Mouse (Mus musculus) cerebellum, postnatal 36 days (tissue): ENCODE results near the gene Zfp800.

ENCODE experiments used
- DNase-seq, 2 experiments: peaks; one replicate each; pipeline ENCODE4 v3.0.0; 2021 to 2022; ENCODE audit warnings: mixed read lengths in 2 of 2

Gene Zfp800

DNA sequence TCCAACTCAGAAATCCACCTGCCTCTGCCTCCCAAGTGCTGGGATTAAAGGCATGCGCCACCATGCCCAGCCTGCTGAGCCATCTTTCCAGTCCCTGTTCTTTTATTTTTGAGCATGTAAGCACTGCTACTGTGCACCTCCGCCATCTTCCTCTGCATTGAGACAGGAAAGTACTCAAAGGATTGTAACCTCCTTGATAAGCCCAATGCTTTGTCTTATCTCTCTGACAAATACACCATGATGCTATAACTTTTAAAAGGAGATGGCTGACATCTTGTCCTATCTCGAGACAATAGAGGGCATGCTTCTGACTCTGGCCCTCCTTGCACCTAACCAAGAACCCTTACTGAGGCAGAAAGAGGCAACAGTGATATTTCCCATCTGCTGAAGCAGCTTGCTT, 88.9 kb downstream of the Zfp800 start:
- DNase-seq: no peak

DNA sequence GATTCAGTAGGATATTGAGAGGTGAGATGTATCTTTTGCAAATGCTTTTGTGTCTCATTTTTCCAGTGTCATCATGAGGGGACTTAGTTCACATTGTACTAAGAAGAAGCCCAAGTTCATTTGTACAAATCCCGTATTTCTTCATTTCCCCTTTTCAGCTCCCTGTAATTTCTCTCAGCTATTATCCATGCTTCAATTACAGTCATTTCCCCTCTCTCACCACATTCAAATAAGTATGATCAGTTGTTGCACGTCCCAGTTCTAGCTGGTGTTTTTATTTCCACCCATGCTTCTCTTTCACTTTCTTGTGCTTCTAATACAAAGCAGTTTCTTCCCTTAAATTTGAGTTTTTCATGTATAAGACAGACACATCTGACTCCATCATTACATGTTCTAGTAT, 91.1 kb downstream of the Zfp800 start:
- DNase-seq: no peak

DNA sequence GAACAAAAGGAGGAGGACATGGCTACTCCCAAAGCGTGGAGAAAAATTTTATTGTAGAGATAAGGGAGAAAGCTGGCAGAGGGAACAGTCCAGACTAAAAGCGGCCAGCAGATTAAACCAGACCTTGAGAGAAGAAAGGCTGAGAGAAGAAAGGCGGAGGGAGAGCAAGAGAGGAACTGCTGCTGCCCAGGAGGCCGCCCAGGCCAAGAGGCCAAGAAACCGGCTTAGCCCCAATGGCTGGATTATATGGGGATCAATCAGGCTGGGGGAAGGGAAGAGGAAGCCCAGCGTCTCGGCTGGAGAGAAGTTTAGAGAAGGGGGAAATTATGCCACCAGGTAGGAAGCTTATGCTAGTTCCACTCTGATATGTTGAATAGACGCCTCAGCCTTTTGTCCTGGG, 101.5 kb downstream of the Zfp800 start:
- no peak for DNase-seq

DNA sequence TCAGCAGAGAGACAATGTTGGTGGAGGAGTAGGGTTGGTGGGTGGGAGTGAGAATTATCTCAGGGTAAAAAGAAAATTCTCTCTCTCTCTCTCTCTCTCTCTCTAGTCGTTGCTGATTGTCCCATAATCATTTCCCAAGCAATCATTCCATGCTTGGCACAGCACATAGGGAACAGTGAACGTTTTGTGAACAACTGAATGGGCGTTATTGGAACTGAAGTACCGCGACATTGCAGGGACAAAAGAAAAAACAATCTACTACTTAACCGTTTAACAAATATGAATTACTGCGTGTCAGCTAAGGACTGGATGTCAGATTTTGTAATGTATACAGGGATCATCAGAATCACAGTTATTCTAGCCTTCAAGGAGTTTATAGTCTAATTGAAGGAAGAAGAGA, 102.2 kb downstream of the Zfp800 start:
- no peak for DNase-seq

DNA sequence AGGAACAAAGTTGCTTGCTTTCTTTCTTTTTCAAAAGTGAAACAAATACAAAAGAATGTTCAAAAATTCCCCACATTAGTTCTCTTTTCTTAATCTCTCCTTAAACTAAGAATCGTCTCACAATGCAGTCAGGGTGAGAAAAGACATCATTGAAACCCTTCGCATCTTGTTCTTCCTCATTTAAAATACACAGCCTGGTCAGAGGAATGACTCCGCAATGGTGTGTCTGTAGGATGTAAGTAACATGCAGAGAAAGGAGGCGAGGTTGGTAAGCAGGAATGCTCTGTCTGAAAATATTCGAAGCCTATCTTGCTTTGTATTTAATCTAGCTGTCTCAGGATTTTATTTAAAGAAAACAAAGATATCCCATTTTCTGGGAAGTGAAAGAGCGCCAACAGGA, 105.0 kb downstream of the Zfp800 start:
- DNase-seq: no peak

DNA sequence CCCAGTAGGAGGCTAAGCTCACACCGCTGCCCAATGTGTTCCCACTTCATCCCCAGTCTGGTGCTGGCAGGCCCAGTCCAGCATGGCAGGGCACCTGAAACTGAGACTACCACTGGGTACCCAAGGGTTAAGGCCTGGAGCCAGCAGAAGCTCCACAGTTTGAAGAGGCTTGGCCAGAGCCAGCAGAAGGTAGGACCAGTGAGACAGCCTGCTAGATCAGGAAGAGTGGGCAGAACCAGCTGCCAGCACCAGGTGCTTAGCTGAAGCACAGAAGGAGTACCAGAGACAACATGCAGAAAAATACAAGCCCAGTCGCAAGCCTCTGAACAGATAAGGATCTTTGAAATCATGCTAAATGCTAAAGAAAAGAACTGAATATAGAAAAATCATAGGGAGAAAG, 117.9 kb downstream of the Zfp800 start:
- peak in 1 of 2 experiments; percentile 8 for DNase-seq

DNA sequence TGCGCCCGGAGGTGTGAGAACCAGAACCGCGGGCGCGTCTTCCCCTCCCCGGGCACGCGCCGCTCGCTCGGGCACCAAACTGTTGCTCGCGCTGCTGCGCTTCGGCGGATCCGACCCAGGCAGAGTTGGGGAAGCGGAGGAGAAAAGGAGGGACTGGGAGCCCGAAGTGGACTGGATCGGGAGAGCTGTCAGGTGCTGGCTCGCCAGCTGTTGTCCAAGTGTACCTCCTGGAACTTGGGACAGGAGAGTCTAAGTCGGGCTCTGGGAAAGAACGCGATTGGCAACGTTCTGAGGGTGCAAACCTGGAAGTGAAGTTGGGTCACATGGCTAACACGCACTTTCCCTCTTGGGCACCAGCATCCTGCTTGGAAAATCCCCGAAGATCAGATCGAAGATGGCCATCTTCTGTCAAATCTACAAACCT, 135.6 kb downstream of the Zfp800 start:
- no peak for DNase-seq

DNA sequence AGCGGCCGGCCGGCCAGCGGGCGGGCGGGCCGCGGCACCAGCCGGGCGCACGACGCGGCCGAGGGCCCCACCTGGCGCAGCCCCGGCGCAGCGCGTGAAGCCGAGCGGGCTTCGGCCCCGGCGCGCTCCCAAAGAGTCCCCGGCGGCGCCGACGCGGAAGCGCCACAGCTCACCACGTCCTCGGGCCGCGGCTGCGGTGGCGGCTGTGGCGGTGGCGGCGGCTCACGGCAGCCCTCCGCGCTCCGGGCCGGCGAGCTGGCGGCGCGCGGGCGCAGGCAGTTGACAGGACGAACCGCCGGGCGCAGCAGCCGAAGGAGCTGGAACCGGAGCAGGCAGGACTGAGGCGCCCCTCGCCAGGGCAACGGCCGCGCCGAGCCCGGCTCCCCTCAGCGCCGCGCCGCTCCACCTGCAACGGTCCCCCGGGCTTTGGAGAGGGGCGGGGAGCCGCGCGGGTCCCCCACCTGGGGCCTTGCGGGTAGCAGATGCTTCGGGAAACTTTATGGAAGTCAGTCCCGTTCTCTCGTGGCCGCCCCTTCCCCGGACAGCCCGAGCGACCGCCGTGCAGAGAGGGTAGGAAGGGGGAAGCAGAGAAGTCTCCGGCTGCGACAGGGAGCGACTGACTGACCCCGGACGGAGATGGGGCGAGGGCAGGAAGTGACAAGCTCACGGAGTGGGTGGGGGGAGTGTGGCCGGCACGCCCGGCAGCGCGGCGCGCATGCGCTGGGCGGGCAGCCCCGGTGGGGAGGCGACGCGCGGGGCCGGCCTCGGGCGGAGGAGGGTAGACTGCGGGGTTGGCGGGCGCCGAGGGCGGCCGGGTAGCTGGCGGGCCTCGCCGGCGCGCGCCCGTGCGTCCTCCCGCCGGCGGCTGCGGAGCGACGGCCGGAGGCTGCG, 136.3 kb downstream of the Zfp800 start:
- peak; percentile 83 to 90 for DNase-seq

DNA sequence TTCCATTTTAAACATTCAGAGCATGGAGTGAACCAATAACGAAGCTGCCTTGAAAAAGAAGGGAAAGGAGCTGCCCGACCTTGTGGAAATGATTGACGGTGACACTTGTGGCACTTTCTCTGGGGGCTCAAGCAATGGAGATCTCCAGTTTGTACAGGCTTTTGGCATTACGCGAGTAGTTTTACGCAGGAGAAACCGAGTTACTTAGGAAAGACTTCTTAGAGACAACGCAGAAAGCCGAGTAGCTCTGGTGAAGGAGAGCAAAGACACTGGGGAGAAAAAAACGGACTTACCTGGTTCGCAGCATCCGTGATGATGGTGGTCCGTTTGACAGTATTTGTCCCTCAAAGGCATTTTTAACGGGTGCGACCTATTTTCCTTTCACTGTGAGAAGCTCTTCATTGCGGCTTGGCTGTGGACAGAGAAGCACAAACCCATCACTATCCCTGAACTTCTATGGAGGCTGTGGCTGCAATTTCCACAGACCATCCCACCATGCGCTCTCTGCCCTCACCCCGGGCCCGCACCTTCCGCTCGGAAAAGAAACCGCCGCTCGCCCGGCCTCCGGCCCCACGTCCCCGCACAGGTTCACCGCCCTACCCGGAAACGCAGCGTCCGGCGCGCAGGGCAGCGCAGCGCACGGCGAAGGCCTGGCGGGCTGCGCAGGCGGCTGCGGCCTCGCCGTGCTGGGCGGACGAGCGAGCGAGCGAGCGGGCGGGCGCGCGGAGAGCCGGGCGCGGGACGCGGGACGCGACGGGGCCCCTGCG, 137.2 kb downstream of the Zfp800 start:
- peak; percentile 28 to 47 for DNase-seq

DNA sequence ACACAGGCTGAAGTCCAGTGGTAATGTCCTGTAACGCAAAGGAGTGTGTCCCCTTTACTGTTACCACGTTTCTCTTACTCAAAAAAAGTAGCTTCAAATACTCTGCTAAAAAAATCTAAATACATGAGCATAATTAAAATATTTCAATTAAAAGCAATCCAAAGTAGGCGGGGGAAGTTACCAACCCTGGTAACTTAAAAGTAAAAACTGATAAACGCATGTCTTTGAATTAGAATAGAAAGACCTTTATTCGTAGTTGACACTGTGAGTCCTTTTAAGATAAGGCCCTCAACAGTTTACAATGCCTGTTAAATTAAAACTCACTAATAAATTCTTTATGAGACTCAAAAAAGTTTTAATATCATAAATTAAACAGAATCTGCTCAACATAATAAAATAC, 138.1 kb downstream of the Zfp800 start:
- DNase-seq: no peak

DNA sequence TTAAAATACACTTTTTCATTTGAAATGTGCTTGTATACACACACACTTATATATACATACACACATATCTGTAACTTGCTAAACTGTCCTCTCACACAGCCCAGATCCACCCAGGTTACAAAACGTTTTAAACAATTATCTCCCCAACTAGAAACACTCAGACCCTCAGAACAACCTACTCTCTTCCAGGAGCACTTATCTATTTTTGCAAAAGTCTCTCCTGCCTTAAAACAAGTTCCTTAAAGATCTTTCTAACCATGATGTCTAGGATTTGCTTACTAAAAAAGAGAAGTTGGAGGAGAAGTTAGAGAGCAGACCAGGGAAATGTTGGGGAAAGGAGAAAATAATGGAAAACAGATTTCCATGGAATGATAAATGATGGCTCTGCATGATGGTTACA, 139.4 kb downstream of the Zfp800 start:
- DNase-seq: no peak

DNA sequence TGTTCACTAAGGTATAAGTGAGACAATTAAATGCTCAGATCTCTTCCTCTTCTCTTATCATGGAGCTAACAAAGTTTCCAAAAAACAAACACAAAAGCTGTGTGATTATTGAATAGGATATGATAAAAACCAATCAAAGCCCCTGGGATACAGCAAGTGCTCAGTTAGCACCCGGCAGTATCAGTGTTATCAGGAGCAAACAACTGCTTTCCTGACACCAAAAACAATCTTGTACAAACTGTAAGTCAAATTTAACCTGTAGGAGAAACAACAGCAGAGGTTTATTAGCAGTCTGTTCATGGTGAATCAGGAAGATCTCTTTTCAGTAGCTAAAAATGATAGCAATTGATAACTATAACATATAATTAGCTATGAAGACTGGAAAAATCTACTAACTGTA, 140.0 kb downstream of the Zfp800 start:
- DNase-seq: no peak

DNA sequence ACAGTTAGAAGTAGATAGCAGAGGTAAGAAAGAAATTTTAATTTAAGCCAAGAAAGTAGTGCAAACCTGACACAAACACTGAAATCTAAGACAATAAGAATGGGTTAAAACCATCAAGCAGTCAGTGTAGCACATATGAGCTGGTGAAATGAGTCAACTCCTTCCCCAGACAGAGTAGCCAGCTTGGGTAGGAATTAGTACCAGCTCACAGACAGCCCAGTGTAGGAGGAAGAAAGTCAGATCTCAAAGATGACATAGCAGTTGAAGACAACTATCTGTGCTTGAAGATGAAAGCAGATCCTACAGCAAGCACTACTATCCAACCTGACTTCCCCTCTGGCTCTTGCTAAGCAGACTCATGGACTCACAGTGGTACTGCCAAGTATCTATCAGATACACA, 145.0 kb downstream of the Zfp800 start:
- DNase-seq: no peak

DNA sequence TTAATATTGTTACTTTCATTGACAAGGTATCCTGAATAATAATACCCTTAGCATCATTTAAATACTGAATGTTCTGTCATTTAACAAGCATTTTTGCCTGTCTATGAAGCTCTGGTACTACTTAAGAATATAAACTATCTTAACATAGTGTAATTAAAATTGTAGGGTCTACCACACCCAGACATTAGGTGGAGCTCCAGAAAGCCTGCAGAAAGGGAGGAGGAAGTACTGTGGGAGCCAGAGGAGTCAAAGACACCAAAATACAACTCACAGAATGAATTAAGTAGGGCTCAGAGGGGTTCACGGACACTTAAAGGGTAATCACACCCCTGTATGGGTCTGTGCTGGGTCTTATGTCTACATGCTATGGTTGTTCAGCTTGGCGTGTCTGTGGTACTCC, 149.6 kb downstream of the Zfp800 start:
- no peak for DNase-seq

DNA sequence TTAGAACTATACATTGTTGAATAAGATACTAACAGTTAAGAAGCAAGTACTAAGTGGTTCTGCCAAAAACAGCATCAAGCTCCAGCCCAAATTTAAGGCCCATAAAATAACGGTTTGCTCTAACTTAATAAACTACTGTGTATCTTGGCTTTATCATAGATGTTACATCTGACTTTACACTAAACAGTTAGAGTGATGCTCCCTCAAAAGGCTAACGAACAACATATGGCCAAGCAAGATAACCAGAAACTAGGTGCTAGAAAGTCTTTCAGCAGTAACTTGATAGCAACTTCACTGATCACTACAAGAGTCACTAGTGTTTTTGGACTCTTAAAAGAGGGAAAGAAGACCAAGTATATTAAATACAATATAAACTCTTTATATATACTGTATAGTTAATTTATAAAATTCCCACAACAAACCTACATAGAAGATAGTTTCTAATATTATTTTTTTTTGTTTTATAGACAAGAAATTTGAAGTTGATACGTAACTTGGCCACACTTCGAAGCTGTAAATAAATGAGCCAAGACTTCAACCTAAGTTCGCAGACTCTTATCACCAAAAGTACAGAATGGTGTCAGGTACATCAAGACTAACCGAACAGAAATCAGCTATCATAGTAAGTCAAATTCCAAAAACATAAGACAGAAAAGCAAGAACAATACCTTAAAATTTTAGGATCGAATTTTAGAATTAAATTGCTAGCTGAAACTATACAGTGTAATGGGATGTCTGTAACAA, 165.0 kb downstream of the Zfp800 start:
- DNase-seq: no peak

DNA sequence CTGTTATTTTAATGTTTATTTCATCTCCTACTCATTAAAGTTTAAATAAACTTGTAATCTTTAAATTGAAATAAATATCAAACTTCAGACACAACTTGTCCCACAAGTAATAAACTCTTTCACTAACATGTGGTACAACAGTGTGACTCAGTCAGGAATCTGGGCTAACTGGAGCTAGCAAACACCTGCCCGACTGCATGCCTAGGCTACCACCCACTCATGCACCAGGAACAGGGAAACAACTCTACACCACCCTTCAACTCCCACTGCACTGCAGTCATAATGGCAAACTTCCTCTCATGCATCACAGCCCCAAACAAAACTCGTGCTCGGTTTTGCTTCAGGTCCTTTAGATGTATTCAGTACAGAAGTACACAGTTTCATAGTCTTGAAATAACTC, 169.7 kb downstream of the Zfp800 start:
- DNase-seq: no peak

DNA sequence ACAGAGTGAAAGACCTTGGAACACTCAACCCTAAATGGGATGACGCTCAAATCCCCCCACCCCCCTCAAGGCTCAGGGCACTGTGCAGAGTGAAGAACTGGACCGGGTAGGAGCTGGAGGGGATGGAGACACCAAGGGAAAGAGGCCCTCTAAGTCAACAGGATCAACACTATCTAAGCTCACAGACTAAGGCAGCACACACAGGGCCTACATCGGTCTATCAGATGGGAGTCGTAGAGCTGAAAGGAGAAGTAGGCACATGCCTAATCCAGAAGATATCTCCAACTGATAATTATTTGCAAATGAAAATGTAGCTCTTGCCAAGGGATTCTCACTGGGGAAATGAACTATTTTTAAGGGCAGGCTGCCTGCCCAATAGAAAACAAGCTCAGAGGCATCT, 176.8 kb downstream of the Zfp800 start:
- no peak for DNase-seq

DNA sequence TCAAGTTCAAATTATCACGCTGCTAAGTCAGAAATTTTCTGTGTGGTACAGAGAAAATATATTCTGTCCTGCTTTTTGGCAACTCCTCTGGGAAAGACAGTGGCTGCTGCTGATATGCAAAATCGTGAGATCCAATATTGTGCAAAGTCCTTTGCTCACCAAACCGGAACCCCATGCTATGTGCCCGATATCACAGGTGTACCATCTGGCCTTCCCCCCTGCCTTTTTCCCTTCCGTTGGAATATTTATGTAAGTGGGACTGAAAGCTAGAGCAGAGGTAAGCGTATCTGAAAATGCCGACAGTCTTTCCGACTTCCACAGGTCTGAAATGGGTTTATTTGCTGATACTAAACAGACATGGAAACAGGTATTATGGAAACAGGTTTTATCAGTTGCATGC, 179.4 kb downstream of the Zfp800 start:
- peak; percentile 50 to 54 for DNase-seq

DNA sequence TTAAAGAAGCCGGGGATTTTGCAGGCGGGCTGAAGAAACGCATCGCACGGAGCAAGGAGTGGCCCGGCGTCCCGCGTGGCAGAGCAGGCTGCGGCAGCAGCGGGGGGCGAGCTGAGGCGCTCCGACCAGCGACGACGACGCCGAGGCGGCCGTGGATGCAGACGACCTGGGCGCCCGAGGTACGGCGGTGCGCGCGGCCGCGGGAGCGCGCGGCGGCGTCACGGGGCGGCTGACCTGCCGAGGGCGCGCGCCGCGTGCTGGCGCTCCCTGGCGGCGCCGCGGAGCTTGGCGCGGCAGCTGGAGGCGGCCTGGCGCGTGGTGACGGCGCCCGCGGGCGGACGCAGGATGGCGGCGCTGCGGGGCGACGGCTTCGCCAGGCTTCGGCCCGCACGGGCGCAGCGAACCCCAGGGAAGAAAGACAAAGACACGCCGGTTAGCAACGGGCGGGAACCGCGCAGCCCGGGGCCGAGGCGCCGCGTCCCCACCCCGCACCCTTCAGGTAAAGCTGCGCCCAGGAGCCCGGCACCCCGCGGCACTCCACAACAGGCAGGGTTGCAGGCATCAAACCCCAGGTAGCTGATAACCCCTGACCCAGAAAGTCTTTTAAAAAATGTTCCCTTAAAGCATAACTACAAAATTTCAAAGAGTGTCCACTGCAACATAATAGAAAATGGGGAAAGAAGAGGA, 182.4 kb downstream of the Zfp800 start:
- peak; percentile 70 to 79 for DNase-seq

DNA sequence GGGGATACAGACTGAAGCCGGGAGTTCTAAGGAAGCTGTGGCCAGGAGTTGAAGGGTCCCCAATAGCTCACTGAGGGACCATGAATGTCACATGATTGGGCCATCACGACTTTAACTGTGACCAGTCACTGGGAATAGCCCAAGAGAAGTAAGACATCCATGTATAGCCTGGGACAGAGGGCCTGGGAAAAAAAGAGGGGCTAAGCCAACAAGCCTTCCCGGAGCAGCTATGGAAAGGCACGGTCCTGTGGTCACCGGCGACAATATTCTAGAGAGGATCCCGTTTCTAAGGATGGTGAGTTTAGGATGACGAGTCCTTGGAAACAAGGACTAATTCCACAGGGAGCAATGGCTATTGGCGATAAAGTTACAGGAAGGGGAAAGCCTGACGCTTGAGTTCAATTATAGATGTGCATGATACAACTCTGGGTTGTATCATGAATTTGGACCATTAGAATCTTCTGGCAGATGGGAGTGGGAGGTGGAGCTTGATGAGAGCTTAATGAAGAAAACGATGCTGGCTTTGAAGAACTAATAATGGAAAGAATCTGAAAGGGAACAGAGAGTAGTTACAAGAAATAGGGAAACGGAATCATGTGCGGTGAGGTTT, 183.0 kb downstream of the Zfp800 start:
- peak in 1 of 2 experiments; percentile 2 for DNase-seq

DNA sequence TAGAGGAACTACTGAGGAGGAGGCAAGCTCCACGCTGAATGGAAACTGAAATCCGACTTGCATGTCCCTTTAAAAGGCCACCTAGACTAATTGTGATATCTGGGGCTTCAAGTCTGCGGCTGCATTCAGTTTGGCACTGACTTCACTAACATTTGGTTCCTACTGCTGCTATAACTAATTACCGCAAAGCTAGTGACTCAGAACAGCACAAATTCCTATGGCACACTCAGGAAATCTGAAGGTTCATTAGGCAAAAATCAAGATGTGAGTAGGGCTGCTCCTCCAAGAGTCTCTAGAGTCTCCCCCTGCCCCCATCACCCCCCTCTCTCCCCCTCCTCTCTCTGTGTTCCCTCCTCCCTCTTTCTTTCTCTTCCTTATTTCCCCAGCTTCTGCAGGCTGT, 194.4 kb downstream of the Zfp800 start:
- DNase-seq: no peak

DNA sequence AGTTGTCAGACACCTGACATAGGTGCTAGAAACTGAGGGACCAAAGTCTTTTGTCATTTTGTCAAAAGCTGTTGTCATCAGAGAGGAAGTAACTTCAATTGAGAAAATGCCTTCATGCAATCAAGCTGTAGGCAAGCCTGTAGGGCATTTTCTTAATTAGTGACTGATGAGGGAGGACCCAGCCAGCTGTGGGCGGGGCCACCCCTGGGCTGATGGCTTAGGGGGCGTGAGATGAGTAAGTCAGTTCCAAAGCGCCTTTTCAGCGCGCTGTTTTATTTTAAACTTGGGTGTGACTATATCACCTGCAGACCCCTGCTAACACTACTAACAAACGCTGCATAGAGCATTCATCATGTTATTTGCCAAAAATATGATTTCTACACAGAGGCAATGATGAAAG, 195.0 kb downstream of the Zfp800 start:
- no peak for DNase-seq
